Mouse (Mus musculus) stomach, postnatal 0 days (tissue): ENCODE results near the gene Erbb4.

Experiments used
- CTCF ChIP-seq: IDR thresholded peaks from 2 replicates; pipeline ENCODE4 v1.5.1; 2016; ENCODE audit warnings: antibody characterized with exemption, low read depth, mild to moderate bottlenecking, moderate library complexity
- EP300 ChIP-seq: optimal IDR thresholded peaks from 2 replicates; pipeline ENCODE3; 2016; ENCODE audit warnings: antibody characterized with exemption

DNA sequence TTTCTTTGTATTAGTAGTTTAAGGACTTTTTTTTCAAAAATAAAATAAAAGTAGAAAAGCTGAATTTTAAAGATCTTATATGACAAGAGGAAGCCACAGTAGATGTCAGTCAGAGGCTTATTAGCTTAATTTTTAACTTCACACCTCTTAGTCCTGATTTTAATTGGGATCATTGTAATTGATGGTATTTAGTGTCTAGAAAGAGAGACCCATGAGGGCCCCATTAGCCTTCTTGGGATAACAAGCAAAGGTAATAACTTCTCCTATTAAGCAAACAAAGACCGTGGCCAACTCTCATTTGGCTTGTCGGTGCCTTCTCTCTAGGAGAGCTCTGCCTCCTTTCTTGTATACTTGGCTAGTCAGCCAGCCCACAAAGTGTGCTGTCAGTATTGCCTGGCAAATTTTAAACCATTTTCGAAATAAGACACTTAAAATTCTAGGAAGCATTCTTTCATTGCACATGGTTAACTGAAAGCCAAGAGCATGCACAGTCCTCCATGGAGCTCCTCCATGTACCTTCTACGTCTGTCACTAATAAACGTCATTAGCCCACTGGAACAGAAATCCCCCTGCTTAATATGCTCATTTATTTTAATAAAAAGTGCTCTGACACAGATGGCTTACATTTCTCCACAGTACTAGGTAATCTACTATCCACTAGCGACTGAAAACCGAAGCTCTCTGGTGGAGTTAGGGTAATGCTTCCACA lies 1001.9 kb downstream of the Erbb4 start:
- TF ChIP-seq CTCF, result no peak
- no peak for TF ChIP-seq EP300
